Mouse (Mus musculus) liver, embryonic 14.5 days (tissue): ENCODE data around the gene Auts2.

Experiments
- CTCF ChIP-seq: IDR thresholded peaks from 2 replicates; pipeline ENCODE4 v1.5.1; 2016; ENCODE audit warnings: antibody characterized with exemption, low read depth, control low read depth
- EP300 ChIP-seq: IDR thresholded peaks from 2 replicates; pipeline ENCODE4 v1.6.1; 2016; ENCODE audit warnings: antibody characterized with exemption, low read depth

DNA sequence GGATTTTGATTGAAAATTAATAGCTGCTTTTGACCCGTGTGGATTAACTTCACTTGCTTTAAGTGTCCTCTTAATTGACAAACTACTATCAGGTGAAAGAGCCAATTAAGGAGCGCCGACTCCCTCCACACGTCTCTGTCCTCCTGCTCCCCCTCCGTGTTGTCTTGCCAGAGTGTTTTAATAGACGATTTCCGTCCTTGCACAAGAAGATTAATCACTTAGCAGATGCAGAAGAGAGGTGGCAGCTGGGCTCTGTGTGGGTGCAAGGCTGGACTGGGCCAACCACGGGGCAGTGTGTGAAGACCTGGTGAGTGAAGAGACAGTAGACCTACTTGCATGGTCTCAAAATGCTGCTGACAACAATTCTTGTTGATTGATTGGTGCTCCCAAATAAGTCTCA is 800.1 kb downstream of the Auts2 start:
- no peak for TF ChIP-seq EP300
- no peak for TF ChIP-seq CTCF
